Mouse (Mus musculus) ES-E14 (cell line): Measurements from ENCODE around the gene Slc41a2. TPM values are rescaled to one million over a fixed set of nuclear protein-coding genes. Genes with fewer than 3 reads are reported as not detected.
A peak's percentile ranks its signal among the peaks of the same experiment; 100 is the strongest.

Experiments
- DNase-seq: peaks from one replicate; pipeline ENCODE4 v3.0.0-alpha.2; 2013; ENCODE audit warnings: low read depth, low spot score
- H3K27ac ChIP-seq: 2 replicates; pipeline ENCODE4 v1.5.1; 2012; ENCODE audit warnings: low read depth, mild to moderate bottlenecking, low read length, moderate library complexity, mixed read lengths; ENCODE audit not compliant: poor library complexity, insufficient read depth, severe bottlenecking
- H3K36me3 ChIP-seq: 2 replicates; pipeline ENCODE4 v1.6.1; 2012; ENCODE audit warnings: mild to moderate bottlenecking, low read length, moderate library complexity, mixed read lengths; ENCODE audit not compliant: control insufficient read depth, poor library complexity, insufficient read depth, severe bottlenecking
- H3K4me1 ChIP-seq, 2 experiments: fragments of 150-350 bp in 1 of 2; sonication (generic) in 1 of 2; 2 replicates each; pipeline ENCODE4 v1.6.1; 2012; ENCODE audit warnings: low read length in 2 of 2, mild to moderate bottlenecking in 1 of 2, mixed read lengths in 1 of 2; ENCODE audit not compliant: control insufficient read depth in 2 of 2, insufficient read depth in 2 of 2, poor library complexity in 1 of 2
- H3K4me3 ChIP-seq, 2 experiments: fragments of 150-350 bp in 1 of 2; sonication (generic) in 1 of 2; 2 replicates each; pipeline ENCODE4 v1.5.1; 2012; ENCODE audit warnings: low read length in 2 of 2, low read depth in 1 of 2, mild to moderate bottlenecking in 1 of 2, mixed read lengths in 1 of 2; ENCODE audit not compliant: insufficient read depth in 1 of 2, poor library complexity in 1 of 2, severe bottlenecking in 1 of 2
- H3K9ac ChIP-seq: 2 replicates; pipeline ENCODE4 v1.6.1; 2012; ENCODE audit warnings: low read depth, mild to moderate bottlenecking, low read length, mixed read lengths; ENCODE audit not compliant: poor library complexity, insufficient read depth, severe bottlenecking
- H3K9me3 ChIP-seq: fragments of 150-350 bp; sonication (generic); 2 replicates; pipeline ENCODE4 v1.6.1; 2012; ENCODE audit warnings: low read depth, mild to moderate bottlenecking, low read length; ENCODE audit not compliant: control insufficient read depth, insufficient read depth
- CHD2 ChIP-seq: IDR thresholded peaks from 2 replicates; pipeline ENCODE4 v1.6.1; 2014; ENCODE audit warnings: mild to moderate bottlenecking, low read depth, low read length, inconsistent platforms
- HCFC1 ChIP-seq: IDR thresholded peaks from 2 replicates; pipeline ENCODE4 v1.6.1; 2012; ENCODE audit warnings: low read length, inconsistent platforms, borderline replicate concordance; ENCODE audit not compliant: insufficient read depth
- MAFK ChIP-seq: IDR thresholded peaks from 2 replicates; pipeline ENCODE4 v1.6.1; 2014; ENCODE audit warnings: mild to moderate bottlenecking, low read depth, low read length, inconsistent platforms; ENCODE audit not compliant: insufficient read depth
- ZC3H11A ChIP-seq: IDR thresholded peaks from 2 replicates; pipeline ENCODE4 v1.6.1; 2012; ENCODE audit warnings: low read depth, mild to moderate bottlenecking, inconsistent platforms, low read length, borderline replicate concordance
- ZNF384 ChIP-seq: IDR thresholded peaks from 2 replicates; pipeline ENCODE4 v1.6.1; 2012; ENCODE audit warnings: low read depth, low read length, inconsistent platforms
- in situ Hi-C, 2 experiments: fragments of 600-800 bp; cut with MboI; formaldehyde crosslinking; loops; one replicate each; pipeline ENCODE4 v1.15.1; 2025; ENCODE audit warnings: low sequenced_read_pairs in 2 of 2, inconsistent platforms in 1 of 2; ENCODE audit not compliant: unreplicated experiment in 2 of 2
- total RNA-seq: library from RNA; depleted of rRNA; stranded (reverse); fragments of 300-350 nt; gene quantifications from 2 replicates; pipeline ENCODE4 v1.2.3, GENCODE M21; 2012

The Slc41a2 gene
- total RNA-seq, 1 experiment, result 1.1 TPM

DNA sequence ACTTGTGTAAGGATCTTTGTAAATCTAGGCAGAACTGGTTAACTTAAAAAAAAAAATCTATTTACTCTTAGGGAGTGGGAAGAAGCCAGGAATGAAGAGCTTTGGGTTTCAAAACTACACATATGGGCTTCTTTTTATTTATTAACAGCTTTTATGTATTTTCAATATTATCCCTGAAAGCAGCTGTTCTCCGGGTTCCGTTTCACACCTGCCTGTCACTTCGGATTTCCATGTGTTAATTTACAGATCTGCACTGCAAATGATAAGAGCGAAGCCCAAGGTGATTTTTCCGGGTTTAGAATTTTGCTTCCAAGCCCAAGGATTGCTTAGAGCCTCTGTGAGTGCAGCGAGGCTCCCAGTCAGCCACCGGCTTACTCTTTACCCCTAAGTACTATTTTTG lies 129.2 kb downstream of the Slc41a2 start:
- no peak overlapping the region for H3K27ac ChIP-seq
- in situ Hi-C loops, result no loop called here
- no peak for TF ChIP-seq HCFC1
- no peak for TF ChIP-seq ZNF384
- TF ChIP-seq CHD2, result no peak
- no peaks in the 10 kb centered on the region for H3K36me3 ChIP-seq
- DNase-seq, result no peak
- H3K9ac ChIP-seq, result no peak overlapping the region
- H3K9me3 ChIP-seq, result no peaks in the 10 kb centered on the region
- no peaks in the 10 kb centered on the region for H3K4me1 ChIP-seq
- no peak overlapping the region for H3K4me3 ChIP-seq

- in situ Hi-C loops, result no loop called here
- DNase-seq, result no peak
- H3K27ac ChIP-seq, result no peak overlapping the region
Measured at GRCm38 (mm10) chr10:83202906-83203702, 134.6 kb downstream of the Slc41a2 start.

GRCm38 (mm10) chr10:83201525-83201924 lies 136.2 kb downstream of the Slc41a2 start:
- Histone ChIP-seq H3K36me3 (no peaks in the 10 kb centered on the region), H3K4me1 (no peaks in the 10 kb centered on the region), H3K9me3 (no peaks in the 10 kb centered on the region), H3K4me3 (no peak overlapping the region), H3K27ac (no peak overlapping the region), H3K9ac (no peak overlapping the region)
- in situ Hi-C loops, result no loop called here
- no peak for DNase-seq
- TF ChIP-seq HCFC1 (no peak), MAFK (no peak)

More at GRCm38 (mm10) chr10:83202906-83203702, 134.6 kb downstream of the Slc41a2 start:
- Histone ChIP-seq H3K9ac (no peak overlapping the region), H3K4me3 (0 out of 4 replicates have a peak overlapping the region, but pooled peaks of 1 of the 2 experiments have one; percentile 33), H3K9me3 (no peaks in the 10 kb centered on the region), H3K36me3 (no peaks in the 10 kb centered on the region), H3K4me1 (no peaks in the 10 kb centered on the region)
- TF ChIP-seq MAFK (no peak), ZC3H11A (no peak), HCFC1 (no peak), ZNF384 (no peak), CHD2 (no peak)

DNA sequence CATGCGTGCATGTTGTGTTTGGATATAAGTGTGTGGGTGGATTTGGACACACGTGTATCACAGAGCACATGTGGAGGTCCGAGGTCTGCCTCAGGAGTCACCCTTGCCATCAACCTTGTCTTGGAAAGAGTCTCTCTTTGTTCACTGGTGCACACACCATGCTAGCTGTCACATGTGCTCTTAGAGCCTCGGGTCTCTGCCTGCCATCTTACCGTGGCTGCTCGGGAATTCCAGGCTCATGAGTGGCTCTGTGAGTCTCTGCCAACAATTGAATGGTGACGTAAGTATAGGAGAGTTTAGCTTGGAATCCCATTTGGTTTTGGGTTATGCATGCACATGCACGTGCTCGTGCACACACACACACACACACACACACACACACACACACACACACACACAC lies 138.4 kb downstream of the Slc41a2 start:
- Histone ChIP-seq H3K4me3 (no peak overlapping the region), H3K9ac (no peak overlapping the region), H3K9me3 (no peaks in the 10 kb centered on the region), H3K4me1 (no peaks in the 10 kb centered on the region), H3K36me3 (no peaks in the 10 kb centered on the region), H3K27ac (no peak overlapping the region)
- DNase-seq, result no peak
- in situ Hi-C loops, result loop anchor here in 1 of 2 experiments (25.0 kb wide), 1 partner anchor 287 kb away; no protein-coding TSS in a partner anchor
- TF ChIP-seq MAFK, result no peak
- TF ChIP-seq CHD2, result no peak
- no peak for TF ChIP-seq ZC3H11A
- no peak for TF ChIP-seq HCFC1
- TF ChIP-seq ZNF384, result no peak

DNA sequence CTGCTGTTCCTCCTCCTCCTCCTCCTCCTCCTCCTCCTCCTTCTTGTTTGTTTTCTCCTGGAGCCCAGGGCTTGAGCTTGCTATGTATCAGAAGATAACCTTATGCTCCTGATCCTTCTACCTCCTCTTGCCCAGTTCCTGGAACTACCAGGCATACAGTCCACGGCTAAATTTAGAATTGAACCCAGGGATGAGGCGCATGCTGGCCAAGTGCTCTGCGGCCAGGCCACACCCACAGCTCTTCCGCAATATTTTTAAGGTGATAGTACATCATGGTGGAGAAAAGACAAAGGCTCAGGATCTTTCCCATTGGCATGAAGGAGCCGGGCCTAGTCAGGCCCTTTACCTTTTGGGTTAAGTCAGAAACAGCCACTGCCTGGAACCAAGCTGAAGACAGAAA lies 139.0 kb downstream of the Slc41a2 start:
- Histone ChIP-seq H3K9me3 (no peaks in the 10 kb centered on the region), H3K27ac (no peak overlapping the region), H3K36me3 (no peaks in the 10 kb centered on the region), H3K4me1 (no peaks in the 10 kb centered on the region), H3K9ac (no peak overlapping the region), H3K4me3 (no peak overlapping the region)
- in situ Hi-C loops, result loop anchor here in 1 of 2 experiments (25.0 kb wide), 1 partner anchor 286 kb away; no protein-coding TSS in a partner anchor
- no peak for TF ChIP-seq CHD2
- TF ChIP-seq ZNF384, result no peak
- TF ChIP-seq HCFC1, result no peak
- no peak for TF ChIP-seq MAFK
- TF ChIP-seq ZC3H11A, result no peak
- DNase-seq, result no peak
